Mouse (Mus musculus): ENCODE data around the gene Mrgbp. TPM values are rescaled to one million over a fixed set of nuclear protein-coding genes. Genes with fewer than 3 reads are reported as not detected.

Gene Mrgbp
- 17.7 TPM for polyA plus RNA-seq (2014; fragmentation: Illumina TruSeq; extraction: RNeasy Lipid Tissue Mini Kit (QIAGEN cat#74804); ENCODE audit: low read depth, low replicate concordance)

GRCm38 (mm10) chr2:180581002-180581401 is at the start of gene Mrgbp:
Gene Mrgbp (plus strand): TSS chr2:180581304.

GRCm38 (mm10) chr2:180589123-180589831 is 8.2 kb downstream of the Mrgbp start, which contains the start of gene Ogfr:
Gene Ogfr (plus strand): TSS chr2:180589245.

GRCm38 (mm10) chr2:180597490-180597889 is 16.4 kb downstream of the Mrgbp start, which contains the start of gene Col9a3:
Gene Col9a3 (plus strand): TSS chr2:180597790.

Other genes with a start within 250 kb of the Mrgbp start
- gene Gata5, start 246.6 kb upstream of the Mrgbp start, polyA plus RNA-seq (2014; fragmentation: Illumina TruSeq; extraction: RNeasy Lipid Tissue Mini Kit (QIAGEN cat#74804); ENCODE audit: low read depth, low replicate concordance): not detected
- gene Slco4a1, start 125.1 kb upstream of the Mrgbp start, polyA plus RNA-seq (2014; fragmentation: Illumina TruSeq; extraction: RNeasy Lipid Tissue Mini Kit (QIAGEN cat#74804); ENCODE audit: low read depth, low replicate concordance): not detected
- gene Ntsr1, start 81.3 kb upstream of the Mrgbp start, polyA plus RNA-seq (2014; fragmentation: Illumina TruSeq; extraction: RNeasy Lipid Tissue Mini Kit (QIAGEN cat#74804); ENCODE audit: low read depth, low replicate concordance): not detected
- gene Ogfr, start 7.9 kb downstream of the Mrgbp start, polyA plus RNA-seq (2014; fragmentation: Illumina TruSeq; extraction: RNeasy Lipid Tissue Mini Kit (QIAGEN cat#74804); ENCODE audit: low read depth, low replicate concordance): 14.9 TPM
- gene Col9a3, start 16.5 kb downstream of the Mrgbp start, polyA plus RNA-seq (2014; fragmentation: Illumina TruSeq; extraction: RNeasy Lipid Tissue Mini Kit (QIAGEN cat#74804); ENCODE audit: low read depth, low replicate concordance): not detected
- not detected for gene Tcfl5, start 61.4 kb downstream of the Mrgbp start, polyA plus RNA-seq (2014; fragmentation: Illumina TruSeq; extraction: RNeasy Lipid Tissue Mini Kit (QIAGEN cat#74804); ENCODE audit: low read depth, low replicate concordance)
- gene Dido1, start 128.7 kb downstream of the Mrgbp start, polyA plus RNA-seq (2014; fragmentation: Illumina TruSeq; extraction: RNeasy Lipid Tissue Mini Kit (QIAGEN cat#74804); ENCODE audit: low read depth, low replicate concordance): 17.3 TPM
- gene Gid8, start 128.8 kb downstream of the Mrgbp start, polyA plus RNA-seq (2014; fragmentation: Illumina TruSeq; extraction: RNeasy Lipid Tissue Mini Kit (QIAGEN cat#74804); ENCODE audit: low read depth, low replicate concordance): 51.3 TPM
- not detected for gene Slc17a9, start 144.0 kb downstream of the Mrgbp start, polyA plus RNA-seq (2014; fragmentation: Illumina TruSeq; extraction: RNeasy Lipid Tissue Mini Kit (QIAGEN cat#74804); ENCODE audit: low read depth, low replicate concordance)
- not detected for gene Bhlhe23, start 195.6 kb downstream of the Mrgbp start, polyA plus RNA-seq (2014; fragmentation: Illumina TruSeq; extraction: RNeasy Lipid Tissue Mini Kit (QIAGEN cat#74804); ENCODE audit: low read depth, low replicate concordance)